Mouse (Mus musculus): ENCODE data around the gene Hsd11b2. TPM values are rescaled to one million over a fixed set of nuclear protein-coding genes. Genes with fewer than 3 reads are reported as not detected.
A peak's percentile ranks its signal among the peaks of the same experiment; 100 is the strongest.

The Hsd11b2 gene
- 1.5 and 2.2 TPM in 2 replicates for polyA plus RNA-seq (2015; fragmentation: Nextera tagmentation; extraction: Ambion mirVana)

GRCm38 (mm10) chr8:105518436-105519313 is at the start of gene Hsd11b2:
TSS of gene Hsd11b2 (plus strand) at chr8:105518755.
- ATAC-seq (ENCODE audit: low read depth), result peak; percentile 71
- Histone ChIP-seq H3K4me1 (replicated peaks) (peaks cover 64% of the 10 kb centered on the region), H3K36me3 (peaks cover 16% of the 10 kb centered on the region), H3K27me3 (peaks cover 60% of the 10 kb centered on the region), H3K4me3 (replicated peaks) (peak within 1 kb of the TSS; percentile 67), H3K4me2 (peak within 1 kb of the TSS; percentile 98), H3K27ac (no peak within 1 kb of the TSS), H3K9ac (peak within 1 kb of the TSS; percentile 68), H3K9me3 (replicated peaks) (no peaks in the 10 kb centered on the region)
- peak; percentile 40 for DNase-seq
- under 1% methylated on average over 64 of the region's 68 CpGs for WGBS (ENCODE audit: insufficient replicate concordance)

GRCm38 (mm10) chr8:105469041-105469695 is 49.4 kb upstream of the Hsd11b2 start:
- Histone ChIP-seq H3K4me1 (replicated peaks) (peaks cover 48% of the 10 kb centered on the region), H3K9ac (no peak overlapping the region), H3K9me3 (replicated peaks) (no peaks in the 10 kb centered on the region), H3K27ac (no peak overlapping the region), H3K4me3 (replicated peaks) (no peak overlapping the region), H3K27me3 (peaks cover 82% of the 10 kb centered on the region), H3K4me2 (peak overlapping the region; percentile 19; the same call in 1 of the 2 replicates), H3K36me3 (no peaks in the 10 kb centered on the region)
- ATAC-seq (ENCODE audit: low read depth) (peak; percentile 65), DNase-seq (no peak)
- 52% methylated on average over 6 of the region's 6 CpGs for WGBS (ENCODE audit: insufficient replicate concordance)

- DNase-seq, result no peak
- Histone ChIP-seq H3K27me3 (peaks cover 85% of the 10 kb centered on the region), H3K4me2 (peak overlapping the region; percentile 19), H3K9me3 (replicated peaks) (no peaks in the 10 kb centered on the region), H3K4me3 (replicated peaks) (no peak overlapping the region), H3K4me1 (replicated peaks) (peaks cover 54% of the 10 kb centered on the region), H3K27ac (no peak overlapping the region), H3K9ac (no peak overlapping the region), H3K36me3 (no peaks in the 10 kb centered on the region)
- no peak for ATAC-seq (ENCODE audit: low read depth)
- 58% methylated on average over 5 of the region's 5 CpGs for WGBS (ENCODE audit: insufficient replicate concordance)
These were observed 48.7 kb upstream of the Hsd11b2 start for GRCm38 (mm10) chr8:105469816-105470215.

- H3K9me3 ChIP-seq (replicated peaks), result no peaks in the 10 kb centered on the region
- ATAC-seq (ENCODE audit: low read depth) (no peak), DNase-seq (no peak)
- no peak overlapping the region; the same call in 1 of the 2 replicates for H3K4me2 ChIP-seq
- peaks cover 85% of the 10 kb centered on the region for H3K27me3 ChIP-seq
- no peak overlapping the region for H3K4me3 ChIP-seq (replicated peaks)
- H3K27ac ChIP-seq, result no peak overlapping the region
- peaks cover 54% of the 10 kb centered on the region for H3K4me1 ChIP-seq (replicated peaks)
- H3K36me3 ChIP-seq, result no peaks in the 10 kb centered on the region
- 57% methylated on average over 5 of the region's 5 CpGs for WGBS (ENCODE audit: insufficient replicate concordance)
- no peak overlapping the region for H3K9ac ChIP-seq
These were observed 48.3 kb upstream of the Hsd11b2 start for GRCm38 (mm10) chr8:105470262-105470661.

GRCm38 (mm10) chr8:105470681-105471313 is 47.8 kb upstream of the Hsd11b2 start:
- Histone ChIP-seq H3K27me3 (peaks cover 86% of the 10 kb centered on the region), H3K4me2 (peak overlapping the region; percentile 56), H3K9me3 (replicated peaks) (no peaks in the 10 kb centered on the region), H3K36me3 (no peaks in the 10 kb centered on the region), H3K27ac (no peak overlapping the region), H3K4me1 (replicated peaks) (peaks cover 54% of the 10 kb centered on the region), H3K9ac (no peak overlapping the region), H3K4me3 (replicated peaks) (peak overlapping the region; percentile 32)
- WGBS (ENCODE audit: insufficient replicate concordance), result 17% methylated on average over 11 of the region's 11 CpGs
- peak; percentile 42 for ATAC-seq (ENCODE audit: low read depth)
- no peak for DNase-seq

- 4% methylated on average over 25 of the region's 25 CpGs for WGBS (ENCODE audit: insufficient replicate concordance)
- no peak within 1 kb of the TSS for H3K27ac ChIP-seq
These were observed 47.1 kb upstream of the Hsd11b2 start, which contains the start of gene Tppp3 for GRCm38 (mm10) chr8:105471314-105472015. TSS of gene Tppp3 (minus strand) at chr8:105471526.

GRCm38 (mm10) chr8:105472414-105472932 is 46.1 kb upstream of the Hsd11b2 start:
- Histone ChIP-seq H3K4me1 (replicated peaks) (peaks cover 59% of the 10 kb centered on the region), H3K27ac (no peak overlapping the region), H3K36me3 (no peaks in the 10 kb centered on the region), H3K4me3 (replicated peaks) (no peak overlapping the region), H3K4me2 (no peak overlapping the region), H3K27me3 (peaks cover 79% of the 10 kb centered on the region), H3K9ac (no peak overlapping the region), H3K9me3 (replicated peaks) (no peaks in the 10 kb centered on the region)
- DNase-seq (no peak), ATAC-seq (ENCODE audit: low read depth) (no peak)
- 17% methylated on average over 23 of the region's 23 CpGs for WGBS (ENCODE audit: insufficient replicate concordance)

More at GRCm38 (mm10) chr8:105471314-105472015, 47.1 kb upstream of the Hsd11b2 start, which contains the start of gene Tppp3:
- ATAC-seq (ENCODE audit: low read depth) (peak; percentile 87), DNase-seq (peak; percentile 77)
- H3K4me1 ChIP-seq (replicated peaks), result peaks cover 54% of the 10 kb centered on the region
- H3K9me3 ChIP-seq (replicated peaks), result no peaks in the 10 kb centered on the region
- H3K9ac ChIP-seq, result no peak within 1 kb of the TSS
- H3K27me3 ChIP-seq, result peaks cover 85% of the 10 kb centered on the region
- H3K36me3 ChIP-seq, result no peaks in the 10 kb centered on the region
- peak within 1 kb of the TSS; percentile 56 for H3K4me2 ChIP-seq
- peak within 1 kb of the TSS; percentile 32 for H3K4me3 ChIP-seq (replicated peaks)

GRCm38 (mm10) chr8:105472983-105473382 is 45.6 kb upstream of the Hsd11b2 start:
- Histone ChIP-seq H3K9ac (no peak overlapping the region), H3K27me3 (peaks cover 76% of the 10 kb centered on the region), H3K4me2 (no peak overlapping the region), H3K36me3 (no peaks in the 10 kb centered on the region), H3K27ac (no peak overlapping the region; the same call in 1 of the 2 replicates), H3K4me1 (replicated peaks) (peaks cover 59% of the 10 kb centered on the region), H3K4me3 (replicated peaks) (no peak overlapping the region), H3K9me3 (replicated peaks) (no peaks in the 10 kb centered on the region)
- DNase-seq, result no peak
- WGBS (ENCODE audit: insufficient replicate concordance), result 21% methylated on average over 9 of the region's 9 CpGs
- ATAC-seq (ENCODE audit: low read depth), result no peak

- Histone ChIP-seq H3K27ac (no peak overlapping the region), H3K9ac (no peak overlapping the region), H3K4me1 (replicated peaks) (peaks cover 57% of the 10 kb centered on the region), H3K4me3 (replicated peaks) (no peak overlapping the region), H3K36me3 (no peaks in the 10 kb centered on the region), H3K9me3 (replicated peaks) (no peaks in the 10 kb centered on the region), H3K27me3 (peaks cover 75% of the 10 kb centered on the region), H3K4me2 (no peak overlapping the region)
- 29% methylated on average over 17 of the region's 17 CpGs for WGBS (ENCODE audit: insufficient replicate concordance)
- ATAC-seq (ENCODE audit: low read depth) (no peak), DNase-seq (no peak)
These were observed 44.5 kb upstream of the Hsd11b2 start for GRCm38 (mm10) chr8:105473816-105474606.

GRCm38 (mm10) chr8:105474680-105475079 is 43.9 kb upstream of the Hsd11b2 start:
- Histone ChIP-seq H3K4me2 (no peak overlapping the region), H3K36me3 (no peaks in the 10 kb centered on the region), H3K27me3 (peaks cover 70% of the 10 kb centered on the region), H3K4me3 (replicated peaks) (no peak overlapping the region), H3K27ac (no peak overlapping the region), H3K4me1 (replicated peaks) (peaks cover 50% of the 10 kb centered on the region), H3K9ac (no peak overlapping the region), H3K9me3 (replicated peaks) (no peaks in the 10 kb centered on the region)
- DNase-seq (no peak), ATAC-seq (ENCODE audit: low read depth) (no peak)
- WGBS (ENCODE audit: insufficient replicate concordance), result 28% methylated on average over 5 of the region's 5 CpGs
